Mouse (Mus musculus) monocyte, adult 2 months (primary cell): ENCODE results near the gene Ghr.

Source experiments
- DNase-seq, 2 experiments: peaks; one replicate each; pipeline ENCODE4 v3.0.0; 2022; ENCODE audit warnings: low spot score in 2 of 2, low read depth in 1 of 2

The Ghr gene

DNA sequence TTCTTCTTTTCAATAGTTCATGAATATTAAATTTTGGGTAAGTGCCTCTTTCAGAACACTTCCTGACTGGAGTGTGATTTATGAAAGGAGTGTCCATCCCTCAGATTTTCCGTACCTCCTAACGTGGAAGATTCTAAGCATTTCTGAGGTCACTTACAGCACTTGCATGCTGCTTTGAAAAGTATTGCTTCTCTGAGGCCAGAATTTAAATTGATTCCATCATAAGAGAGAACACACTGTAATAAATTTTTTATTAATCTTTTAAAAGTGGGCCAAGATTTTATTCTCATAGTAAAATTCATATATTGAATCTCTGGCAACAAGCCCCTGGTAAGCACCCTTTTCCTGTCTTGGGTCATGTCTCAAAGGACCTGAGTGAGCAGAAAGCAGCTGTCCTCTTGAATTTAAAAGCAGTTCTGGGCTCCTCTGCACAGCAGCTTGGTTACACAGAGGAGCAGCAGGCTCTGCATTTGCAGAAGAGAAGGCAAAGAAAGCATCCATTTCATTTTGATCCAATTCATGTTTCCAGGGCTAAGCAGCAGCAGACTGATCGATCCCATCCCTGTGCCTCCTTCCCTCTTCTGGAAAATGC is 46.9 kb downstream of the Ghr start:
- no peak for DNase-seq

GRCm38 (mm10) chr15:3514027-3514426 is 69.3 kb downstream of the Ghr start:
- no peak for DNase-seq

GRCm38 (mm10) chr15:3512380-3512779 is 70.9 kb downstream of the Ghr start:
- DNase-seq, result no peak

DNA sequence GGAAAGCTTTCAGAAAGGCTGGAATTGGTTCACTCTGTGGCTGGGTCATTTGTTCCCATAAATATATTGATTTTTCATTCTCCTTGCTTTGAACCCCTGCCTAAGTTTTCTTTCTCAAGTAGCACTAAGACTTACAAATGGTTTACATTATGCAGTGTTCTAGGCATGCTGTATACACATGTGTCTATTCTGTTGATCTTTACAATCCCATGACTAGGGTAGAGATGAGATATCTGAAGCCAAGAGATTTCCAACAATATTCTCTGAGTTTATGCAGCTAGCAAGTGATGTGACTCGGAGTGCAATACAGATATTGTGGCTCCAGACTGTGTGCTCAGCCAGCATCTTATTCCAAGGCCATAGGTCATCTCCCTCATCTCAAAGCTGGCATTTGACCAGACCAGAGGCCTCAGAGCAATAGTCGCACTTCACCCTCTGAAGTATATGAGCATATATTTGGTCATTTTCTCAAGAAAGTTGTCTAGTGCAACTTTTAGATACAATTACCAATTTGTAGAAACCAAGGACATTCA is 71.6 kb downstream of the Ghr start:
- DNase-seq, result no peak

DNA sequence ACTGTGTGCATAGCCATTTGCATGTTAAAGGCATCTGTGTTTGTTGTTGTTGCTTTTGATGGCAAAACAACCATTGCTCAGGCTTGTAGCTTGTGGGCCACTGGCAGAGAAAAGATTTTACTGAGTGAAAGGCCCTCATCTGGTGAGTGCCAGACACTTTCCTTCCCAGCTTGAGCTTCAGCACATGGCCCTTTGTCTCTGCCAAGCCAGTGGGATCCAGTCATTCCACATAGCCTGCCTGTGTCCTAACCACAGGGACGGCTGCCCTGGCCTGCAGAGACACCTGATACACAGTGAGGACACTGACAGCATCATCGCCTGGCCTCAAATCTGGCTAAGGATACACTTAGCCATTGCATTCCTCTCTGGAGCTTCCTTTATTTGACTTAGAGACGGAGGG is 74.2 kb downstream of the Ghr start:
- no peak for DNase-seq

GRCm38 (mm10) chr15:3507329-3507728 is 76.0 kb downstream of the Ghr start:
- no peak for DNase-seq

GRCm38 (mm10) chr15:3504700-3505099 is 78.6 kb downstream of the Ghr start:
- DNase-seq, result no peak

- DNase-seq, result no peak
Observed at GRCm38 (mm10) chr15:3501683-3502082, 81.6 kb downstream of the Ghr start.

- no peak for DNase-seq
Observed at GRCm38 (mm10) chr15:3499020-3499419, 84.3 kb downstream of the Ghr start.

DNA sequence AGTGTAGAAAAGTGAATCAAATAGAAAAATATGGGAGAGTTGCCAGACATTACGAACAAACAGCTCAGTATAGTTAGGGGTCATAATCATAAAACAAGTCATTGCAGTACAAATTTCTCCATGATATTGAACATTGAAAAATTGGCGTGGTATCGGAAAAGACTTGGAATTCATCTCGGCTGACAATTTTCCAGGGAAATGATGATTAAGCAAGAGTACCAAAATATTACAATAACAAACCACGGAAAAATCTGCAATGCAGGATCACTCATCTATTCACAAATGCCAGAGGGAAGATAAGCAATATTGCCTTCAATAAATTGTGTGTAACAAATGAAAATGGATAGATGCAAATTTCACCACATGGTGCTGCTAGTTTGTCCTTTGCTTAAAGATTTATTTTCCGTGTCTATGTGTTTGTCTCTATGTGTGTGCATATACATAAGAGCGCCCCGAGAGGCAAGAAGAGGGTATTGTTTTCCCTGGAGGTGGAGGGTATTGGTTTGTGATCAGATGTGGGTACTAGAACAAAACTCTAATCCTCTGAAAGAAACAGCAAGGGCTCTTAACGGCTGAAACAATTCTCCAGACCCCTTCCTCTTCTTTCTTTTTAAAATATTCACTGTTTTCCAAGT is 85.2 kb downstream of the Ghr start:
- no peak for DNase-seq

- no peak for DNase-seq
Observed at GRCm38 (mm10) chr15:3490868-3491267, 92.4 kb downstream of the Ghr start.

GRCm38 (mm10) chr15:3490011-3490410 is 93.3 kb downstream of the Ghr start:
- DNase-seq, result no peak

GRCm38 (mm10) chr15:3489180-3489579 is 94.1 kb downstream of the Ghr start:
- DNase-seq, result no peak

GRCm38 (mm10) chr15:3488601-3489000 is 94.7 kb downstream of the Ghr start:
- no peak for DNase-seq

DNA sequence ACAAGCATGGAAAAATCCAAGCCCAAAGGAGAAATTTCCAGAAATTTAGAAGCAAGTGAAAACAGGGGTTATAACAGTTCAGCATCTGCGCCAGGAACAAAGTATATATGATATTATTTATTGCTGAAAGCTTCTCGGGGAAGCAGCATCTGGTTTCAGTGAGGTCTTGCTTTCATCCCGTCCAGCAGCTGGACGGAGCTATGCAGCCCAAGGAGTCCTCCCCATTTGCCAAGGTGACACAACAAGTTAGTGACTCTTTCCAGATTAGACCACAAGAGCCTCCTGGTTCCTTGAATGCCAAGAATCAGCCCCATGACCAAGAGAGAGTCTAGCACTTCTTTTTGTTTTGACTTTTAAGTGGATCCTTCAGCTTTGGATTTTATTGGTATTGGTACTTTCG is 96.6 kb downstream of the Ghr start:
- DNase-seq, result no peak

DNA sequence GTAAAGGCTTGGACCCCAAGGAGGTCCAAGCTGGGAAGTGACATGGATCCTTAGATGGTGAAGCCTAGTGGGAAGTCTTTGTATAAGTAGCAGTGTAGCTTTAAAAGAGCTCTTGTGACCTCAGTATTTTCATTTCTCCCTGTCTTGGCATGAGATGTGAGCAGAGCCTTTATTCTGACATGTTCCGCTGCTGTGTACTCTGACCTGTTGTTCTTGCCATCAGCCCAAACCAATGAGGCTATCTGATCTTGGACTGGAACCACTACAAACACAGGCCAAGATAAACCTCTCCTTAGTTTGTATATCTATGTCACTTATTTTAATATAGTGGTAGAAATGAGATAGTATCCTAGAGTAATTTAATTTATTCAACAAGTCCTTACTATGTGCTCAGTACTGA is 97.9 kb downstream of the Ghr start:
- DNase-seq, result no peak

GRCm38 (mm10) chr15:3483451-3483850 is 99.8 kb downstream of the Ghr start:
- DNase-seq, result no peak

GRCm38 (mm10) chr15:3469230-3469629 is 114.1 kb downstream of the Ghr start:
- DNase-seq, result no peak

DNA sequence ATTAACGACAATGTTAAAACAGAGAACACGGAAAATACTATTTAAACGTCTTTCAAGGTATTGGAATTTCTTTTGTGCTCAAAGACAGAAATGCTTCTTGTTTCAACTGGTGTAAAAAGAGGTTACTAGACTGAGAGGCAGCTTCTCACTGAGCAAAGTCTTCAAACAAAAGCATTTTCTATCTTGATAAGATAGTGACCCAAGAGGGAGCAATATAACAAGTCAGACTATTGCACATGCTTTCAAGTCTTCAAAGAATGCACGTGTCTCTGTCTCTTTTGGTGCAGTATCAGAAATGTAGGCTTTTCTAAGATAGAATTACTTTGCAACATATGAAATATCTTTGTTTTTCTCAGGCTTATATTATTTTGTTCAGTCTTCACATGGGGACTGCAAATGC is 116.7 kb downstream of the Ghr start:
- DNase-seq, result no peak

- DNase-seq, result no peak
Observed at GRCm38 (mm10) chr15:3464754-3465153, 118.5 kb downstream of the Ghr start.

- DNase-seq, result no peak
Observed at GRCm38 (mm10) chr15:3456543-3456942, 126.7 kb downstream of the Ghr start.

- DNase-seq, result no peak
Observed at GRCm38 (mm10) chr15:3455572-3455971, 127.7 kb downstream of the Ghr start.
